Mouse (Mus musculus) gastrocnemius, postnatal 36 days (tissue): ENCODE measurements at regions not wholly inside any gene's neighbourhood (a gene's known extent, or its start where the extent isn't known, plus 50 kb on each side); places are given as distances from the start of the nearest gene placed in this dataset.

Source experiments
- DNase-seq, 2 experiments: peaks; one replicate each; pipeline ENCODE4 v3.0.0; 2022
- intact Hi-C: fragments of 180-260 bp; cut with DNase I; formaldehyde crosslinking; loops from one replicate; pipeline ENCODE4 v1.15.1; 2025

GRCm38 (mm10) chr1:77943101-77943500, 253.8 kb downstream of the Pax3 start:
- DNase-seq, result no peak
- intact Hi-C loops, result no loop called here

DNA sequence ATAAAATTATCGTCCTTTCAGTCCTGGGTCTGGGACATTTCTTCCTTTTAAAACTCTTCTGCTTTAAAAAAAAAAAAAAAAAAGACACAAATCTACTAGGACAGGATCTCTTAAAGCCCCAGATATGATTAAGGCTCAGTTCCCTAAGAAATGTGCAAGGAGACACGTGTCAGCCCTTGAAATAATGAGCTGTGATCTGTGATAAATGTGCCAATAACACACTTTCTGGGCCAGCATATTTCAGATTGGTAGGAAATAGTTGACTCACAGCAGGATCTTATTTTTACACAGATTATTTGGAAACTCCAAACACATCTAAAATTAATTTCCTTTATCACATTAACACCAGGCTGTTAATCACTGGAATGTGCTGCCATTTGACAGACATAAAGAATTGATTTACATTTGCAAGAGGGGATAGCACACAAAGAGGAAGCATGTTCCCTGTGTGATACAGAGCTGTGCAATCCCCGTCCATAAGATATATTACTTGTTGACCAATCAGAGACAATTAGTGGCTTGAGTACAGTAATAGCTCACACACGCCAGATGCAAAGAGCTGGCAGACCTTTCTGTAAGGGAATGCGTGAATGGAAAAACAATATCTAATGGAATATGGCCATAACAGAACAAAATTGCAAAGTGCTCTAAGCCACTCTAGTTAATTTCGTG, 263.7 kb downstream of the Pax3 start:
- DNase-seq, result no peak
- intact Hi-C loops, result no loop called here

DNA sequence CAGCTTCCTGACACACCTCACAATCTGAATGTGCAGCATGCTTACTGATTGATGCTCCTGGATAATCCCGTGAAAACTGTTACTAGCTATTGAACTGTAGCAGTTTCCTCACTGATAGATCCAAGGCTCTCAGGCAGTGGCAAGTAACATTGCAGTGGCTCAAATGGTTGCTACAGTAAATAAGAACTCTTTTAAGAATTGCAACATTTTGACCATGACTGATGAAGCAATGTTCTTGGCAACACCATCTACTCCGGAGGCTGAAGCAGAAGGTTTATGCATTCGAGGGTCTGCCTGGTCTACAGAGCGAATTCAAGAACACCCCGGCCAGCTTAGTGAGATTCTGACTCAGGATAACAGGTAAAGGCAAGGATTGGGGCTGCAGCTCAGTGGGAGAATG, 264.7 kb downstream of the Pax3 start:
- intact Hi-C loops, result no loop called here
- no peak for DNase-seq

DNA sequence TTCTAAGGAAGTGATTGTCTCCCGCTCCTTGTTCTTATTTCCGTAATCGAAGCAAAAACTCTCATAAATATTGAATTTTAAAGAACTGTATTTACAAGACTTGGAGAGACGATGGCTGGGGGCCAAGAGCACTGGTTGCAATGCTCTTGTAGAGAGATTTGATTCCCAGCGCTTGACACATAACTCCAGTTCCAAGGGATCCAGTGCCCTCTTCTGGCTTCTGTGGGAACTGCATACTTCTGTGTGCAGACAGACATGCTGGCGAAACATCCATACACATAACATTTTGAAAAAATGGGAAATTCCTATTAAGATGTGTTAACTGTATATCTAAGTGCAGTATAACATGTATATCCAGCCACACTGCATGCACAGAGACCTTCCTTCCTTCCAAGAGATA, 266.3 kb downstream of the Pax3 start:
- intact Hi-C loops, result no loop called here
- no peak for DNase-seq

GRCm38 (mm10) chr1:77929552-77929951, 267.4 kb downstream of the Pax3 start:
- DNase-seq, result no peak
- intact Hi-C loops, result no loop called here

DNA sequence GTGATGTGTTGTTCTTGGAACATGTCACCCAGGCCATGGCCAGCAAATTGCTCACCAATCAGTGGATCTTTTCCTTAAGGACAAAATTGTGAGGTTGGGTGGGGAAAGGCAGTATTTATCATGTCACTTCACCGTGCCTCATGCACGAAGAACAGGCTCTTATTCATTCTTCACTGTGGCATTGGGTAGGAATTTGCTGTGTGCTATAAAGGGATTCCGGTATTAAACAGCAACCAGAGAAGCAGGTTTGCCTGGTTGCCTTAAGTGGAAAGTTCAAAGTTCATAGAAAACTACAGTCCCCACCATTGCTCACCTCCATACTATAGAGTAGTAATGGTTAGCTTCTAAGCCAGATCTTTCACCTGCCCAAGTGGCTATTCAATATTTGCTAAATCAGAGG, 270.8 kb downstream of the Pax3 start:
- intact Hi-C loops, result no loop called here

GRCm38 (mm10) chr1:77896226-77896625, 300.7 kb downstream of the Pax3 start:
- no peak for DNase-seq
- intact Hi-C loops, result no loop called here

More for the DNA sequence above, 270.8 kb downstream of the Pax3 start:
- no peak for DNase-seq

DNA sequence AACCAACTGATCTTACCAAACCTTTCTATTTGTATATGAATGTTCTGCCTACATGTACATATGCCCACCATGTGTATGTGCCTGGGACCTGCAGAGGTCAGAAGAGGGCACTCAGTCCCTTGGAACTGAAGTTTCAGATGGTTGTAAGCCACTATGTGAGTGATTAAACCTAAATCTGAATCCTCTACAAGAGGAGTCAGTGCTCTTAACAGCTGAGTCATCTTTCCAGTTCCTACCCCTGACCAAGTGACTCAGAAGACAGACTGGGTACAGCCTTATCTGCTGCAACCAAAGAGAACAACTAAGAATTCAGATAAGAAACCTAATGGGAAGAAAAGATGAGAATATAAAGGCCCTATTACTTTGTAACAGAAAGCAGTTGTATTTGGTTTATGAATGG, 317.9 kb downstream of the Pax3 start:
- intact Hi-C loops, result no loop called here
- no peak for DNase-seq

- intact Hi-C loops, result no loop called here
- no peak for DNase-seq
These were observed 326.8 kb downstream of the Pax3 start for GRCm38 (mm10) chr1:77870125-77870524.

- intact Hi-C loops, result no loop called here
- no peak for DNase-seq
These were observed 327.8 kb downstream of the Pax3 start for GRCm38 (mm10) chr1:77869174-77869573.

DNA sequence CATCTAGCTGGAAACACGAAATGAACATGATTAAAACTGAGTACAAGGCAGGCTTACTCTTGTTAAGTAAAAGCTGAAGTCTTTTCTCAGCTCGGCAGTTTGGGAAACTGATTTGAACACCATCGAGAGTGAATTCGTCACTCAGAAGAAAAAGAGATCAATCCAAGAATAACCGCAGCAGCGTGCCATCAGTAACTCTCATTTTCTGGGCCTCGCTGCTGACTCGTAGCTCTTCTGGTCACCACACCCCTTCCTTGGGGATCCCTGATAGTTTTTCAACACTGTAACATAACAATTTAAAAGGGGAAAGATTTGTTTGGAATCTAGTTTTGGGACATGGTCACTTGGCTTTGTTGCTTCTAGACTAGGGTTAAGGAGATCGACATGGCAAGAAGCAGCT, 337.0 kb downstream of the Pax3 start:
- no peak for DNase-seq
- intact Hi-C loops, result no loop called here

DNA sequence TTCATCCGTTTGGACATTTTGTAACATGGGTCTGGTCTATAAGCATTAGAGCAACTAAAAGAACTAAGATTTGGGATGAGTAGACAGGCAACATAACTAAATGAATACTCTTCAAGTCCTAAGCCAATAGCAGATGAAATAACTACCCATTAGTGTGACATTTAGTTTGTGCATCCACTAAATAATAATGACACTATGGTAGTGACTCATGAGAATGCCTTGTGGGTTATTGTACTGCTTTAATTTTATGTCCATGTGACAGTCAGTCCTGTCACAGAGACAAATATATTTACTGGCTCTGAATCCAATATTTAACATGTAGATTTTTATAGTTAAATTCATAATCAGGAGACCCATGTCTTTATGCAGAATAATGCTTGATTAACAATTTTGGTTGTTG, 339.5 kb upstream of the Epha4 start:
- intact Hi-C loops, result no loop called here

GRCm38 (mm10) chr1:77847766-77848615, 333.1 kb upstream of the Epha4 start:
- no peak for DNase-seq
- intact Hi-C loops, result no loop called here

More for the DNA sequence above, 339.5 kb upstream of the Epha4 start:
- DNase-seq, result no peak

DNA sequence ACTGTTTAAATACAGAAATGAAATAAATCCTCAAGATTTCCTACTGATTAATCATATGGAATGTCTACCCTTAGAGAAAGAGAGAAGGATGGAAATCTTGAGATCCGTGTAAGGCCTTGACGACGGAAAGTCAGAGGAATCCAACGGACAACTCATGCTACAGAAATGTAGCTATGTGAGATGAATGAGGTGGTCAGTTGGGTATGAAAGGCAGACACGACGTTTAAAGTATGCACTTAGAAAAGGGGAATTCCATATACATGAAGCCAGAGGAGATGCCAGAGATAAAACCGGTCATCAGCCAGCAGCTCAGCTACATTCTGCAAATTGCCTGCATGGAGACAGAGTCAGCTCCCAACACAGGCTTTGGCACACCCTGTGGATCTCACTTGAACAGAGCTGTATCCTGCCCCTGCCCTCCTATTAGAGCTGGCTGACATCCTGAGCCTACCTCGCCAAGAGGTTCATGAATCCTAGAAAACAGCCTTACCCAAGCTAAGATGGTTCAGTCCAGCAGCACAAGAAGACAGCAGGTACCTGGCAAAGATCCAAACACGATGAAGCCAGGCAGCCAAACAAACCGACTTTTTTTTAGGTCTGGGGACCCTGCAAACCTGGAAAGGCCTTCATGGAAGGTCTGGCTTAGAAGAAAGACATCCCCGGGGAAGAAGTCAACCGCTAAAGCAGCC, 331.3 kb upstream of the Epha4 start:
- intact Hi-C loops, result no loop called here
- no peak for DNase-seq

DNA sequence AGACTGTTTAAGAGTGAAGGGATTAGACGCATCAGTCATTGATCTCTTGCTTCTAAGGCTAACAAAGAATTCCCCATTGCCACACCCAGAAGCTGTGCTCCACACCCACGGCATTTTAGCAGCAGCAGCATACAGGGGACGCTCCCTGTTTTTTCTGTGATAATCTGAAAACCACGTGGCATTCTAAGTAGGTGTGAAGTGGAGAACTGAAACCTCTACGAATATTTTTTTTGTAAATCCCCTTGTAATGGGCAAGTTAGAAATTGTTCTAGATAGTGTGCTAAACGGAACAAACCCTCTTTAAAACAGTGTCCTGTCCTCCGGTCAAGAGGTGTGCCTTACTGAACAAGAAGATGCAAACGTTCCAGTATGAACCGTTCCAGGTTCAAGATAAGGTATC, 325.8 kb upstream of the Epha4 start:
- DNase-seq, result no peak
- intact Hi-C loops, result no loop called here

- intact Hi-C loops, result no loop called here
- DNase-seq, result no peak
These were observed 317.3 kb upstream of the Epha4 start for GRCm38 (mm10) chr1:77832174-77832573.

DNA sequence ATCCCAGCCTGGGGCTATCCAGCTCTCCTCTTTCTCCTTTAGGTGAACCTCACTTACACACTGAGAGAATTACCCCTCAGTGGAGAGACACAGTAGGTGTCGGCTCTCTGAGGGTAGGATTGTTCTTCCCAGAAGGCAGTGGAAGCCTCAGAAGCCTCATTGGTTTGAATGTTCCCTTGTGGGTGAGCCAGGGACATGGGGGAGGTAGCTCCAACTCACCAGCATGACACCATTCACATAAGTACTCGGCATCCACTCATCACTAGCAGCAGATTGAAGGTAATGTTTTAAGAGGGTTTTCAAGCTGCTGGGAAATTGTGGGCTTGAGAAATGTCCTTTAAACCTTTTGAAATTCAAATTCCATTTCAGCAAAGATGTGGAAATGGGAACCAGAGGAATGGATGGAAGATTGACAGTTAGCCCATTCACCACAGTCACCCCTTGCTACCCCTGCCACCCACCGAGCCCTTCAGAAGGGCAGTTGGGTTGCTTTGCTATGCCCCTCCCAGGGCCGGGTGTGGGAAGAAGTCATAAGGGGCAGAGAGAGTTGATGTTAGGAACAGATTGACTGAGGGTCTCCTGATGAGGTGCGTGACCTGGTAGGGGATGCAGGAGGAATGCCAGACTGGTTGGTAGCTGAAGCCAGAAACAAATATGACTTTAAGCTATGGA, 310.0 kb upstream of the Epha4 start:
- no peak for DNase-seq
- intact Hi-C loops, result no loop called here

DNA sequence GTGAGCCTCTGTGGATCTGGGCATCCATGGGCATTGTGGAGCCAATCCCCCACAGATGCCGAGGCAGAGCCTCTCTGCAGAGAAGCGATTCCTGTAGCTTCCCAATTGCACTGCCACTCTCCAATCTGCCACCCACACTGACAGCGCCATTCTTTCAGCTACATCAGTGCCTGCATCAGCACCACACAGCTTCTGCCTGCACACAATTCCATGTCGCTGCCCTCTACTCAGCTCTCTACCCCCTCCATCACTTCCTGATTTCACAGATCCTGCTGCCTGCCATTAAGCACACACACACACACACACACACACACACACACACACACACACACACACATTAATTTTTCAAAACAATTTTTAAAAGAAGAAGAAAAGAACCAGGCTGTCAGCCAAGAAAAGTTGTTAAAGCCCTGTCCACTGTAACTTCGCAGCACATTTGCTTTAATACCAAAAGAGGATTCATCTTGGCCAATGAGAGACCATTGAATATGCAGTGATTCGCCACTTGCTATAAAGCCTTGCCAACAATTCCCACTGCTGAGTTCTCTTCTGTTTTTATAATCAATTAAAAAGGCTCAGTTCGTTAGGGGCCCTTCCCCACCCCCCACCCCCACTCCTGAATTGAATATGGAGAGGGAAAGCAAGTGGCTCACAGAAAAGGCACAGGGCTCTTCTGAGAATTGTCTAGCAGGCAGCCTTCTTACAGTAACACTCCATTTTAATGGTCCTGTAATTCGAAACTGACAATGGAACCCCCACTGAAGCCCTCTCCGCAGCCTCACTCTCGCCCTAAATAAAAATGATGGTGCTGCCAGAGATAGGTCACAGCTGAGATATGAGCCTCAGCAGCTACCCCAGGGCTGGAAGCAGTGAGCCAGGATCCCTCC, 309.2 kb upstream of the Epha4 start:
- intact Hi-C loops, result no loop called here
- no peak for DNase-seq

GRCm38 (mm10) chr1:77820101-77820500, 305.2 kb upstream of the Epha4 start:
- intact Hi-C loops, result no loop called here
- DNase-seq, result no peak

- intact Hi-C loops, result no loop called here
- no peak for DNase-seq
These were observed 300.6 kb upstream of the Epha4 start for GRCm38 (mm10) chr1:77815451-77815850.
